Mouse (Mus musculus) forebrain, embryonic 14.5 days (tissue): Measurements from ENCODE around the gene Kcnj16. TPM values are rescaled to one million over a fixed set of nuclear protein-coding genes. Genes with fewer than 3 reads are reported as not detected.
A peak's percentile ranks its signal among the peaks of the same experiment; 100 is the strongest.

Source experiments
- ATAC-seq: fragments of 200-750 bp; cut with Nextera tagmentation; 2 replicates; pipeline ENCODE4 v1.8.0; 2017; ENCODE audit warnings: mild to moderate bottlenecking, moderate library complexity
- DNase-seq: peaks from one replicate; pipeline ENCODE4 v3.0.0-alpha.2; 2015; ENCODE audit warnings: low spot score
- H3K27ac ChIP-seq: fragments of 300-500 bp; sonication (generic); 2 replicates; pipeline ENCODE4 v1.5.1; 2014; ENCODE audit warnings: low read depth, mild to moderate bottlenecking, control low read depth, low read length, moderate library complexity
- H3K27me3 ChIP-seq: fragments of 300-500 bp; sonication (generic); replicated peaks from 2 replicates; pipeline ENCODE4 v1.6.1; 2014; ENCODE audit warnings: low read length, control low read depth, mixed read lengths; ENCODE audit not compliant: control insufficient read depth, insufficient read depth
- H3K36me3 ChIP-seq: fragments of 300-500 bp; sonication (generic); 2 replicates; pipeline ENCODE4 v1.6.1; 2014; ENCODE audit warnings: low read length, control low read depth; ENCODE audit not compliant: control insufficient read depth, insufficient read depth
- H3K4me1 ChIP-seq: fragments of 300-500 bp; sonication (generic); 2 replicates; pipeline ENCODE4 v1.6.1; 2014; ENCODE audit warnings: antibody characterized with exemption, low read length, control low read depth; ENCODE audit not compliant: control insufficient read depth, insufficient read depth
- H3K4me2 ChIP-seq: fragments of 300-500 bp; sonication (generic); 2 replicates; pipeline ENCODE4 v1.6.1; 2014; ENCODE audit warnings: mild to moderate bottlenecking, control low read depth, low read length
- H3K4me3 ChIP-seq: fragments of 300-500 bp; sonication (generic); 2 replicates; pipeline ENCODE4 v1.5.1; 2014; ENCODE audit warnings: low read depth, low read length, control low read depth
- H3K9ac ChIP-seq: fragments of 300-500 bp; sonication (generic); 2 replicates; pipeline ENCODE4 v1.6.1; 2014; ENCODE audit warnings: mild to moderate bottlenecking, low read length, control low read depth, moderate library complexity
- H3K9me3 ChIP-seq: fragments of 300-500 bp; sonication (generic); replicated peaks from 2 replicates; pipeline ENCODE4 v1.6.1; 2016; ENCODE audit warnings: low read length, control low read depth, mixed read lengths; ENCODE audit not compliant: control insufficient read depth
- WGBS: fragments of 180-500 bp; shearing (Covaris S2); extraction: QIAGEN DNeasy Blood & Tissue Kit; methylation state at CpG from one replicate; pipeline ENCODE4 v1.1.7; 2014; 5-methylcytosine and 5-hydroxymethylcytosine counted together
- polyA plus RNA-seq: library from polyadenylated mRNA; unstranded; fragments of >200 nt; fragmentation: Nextera tagmentation; extraction: Ambion mirVana; gene quantifications from 2 replicates; pipeline ENCODE4 v1.2.1, GENCODE M21; 2014

Gene Kcnj16
- polyA plus RNA-seq, 1 experiment from 2014 or later: not detected

DNA sequence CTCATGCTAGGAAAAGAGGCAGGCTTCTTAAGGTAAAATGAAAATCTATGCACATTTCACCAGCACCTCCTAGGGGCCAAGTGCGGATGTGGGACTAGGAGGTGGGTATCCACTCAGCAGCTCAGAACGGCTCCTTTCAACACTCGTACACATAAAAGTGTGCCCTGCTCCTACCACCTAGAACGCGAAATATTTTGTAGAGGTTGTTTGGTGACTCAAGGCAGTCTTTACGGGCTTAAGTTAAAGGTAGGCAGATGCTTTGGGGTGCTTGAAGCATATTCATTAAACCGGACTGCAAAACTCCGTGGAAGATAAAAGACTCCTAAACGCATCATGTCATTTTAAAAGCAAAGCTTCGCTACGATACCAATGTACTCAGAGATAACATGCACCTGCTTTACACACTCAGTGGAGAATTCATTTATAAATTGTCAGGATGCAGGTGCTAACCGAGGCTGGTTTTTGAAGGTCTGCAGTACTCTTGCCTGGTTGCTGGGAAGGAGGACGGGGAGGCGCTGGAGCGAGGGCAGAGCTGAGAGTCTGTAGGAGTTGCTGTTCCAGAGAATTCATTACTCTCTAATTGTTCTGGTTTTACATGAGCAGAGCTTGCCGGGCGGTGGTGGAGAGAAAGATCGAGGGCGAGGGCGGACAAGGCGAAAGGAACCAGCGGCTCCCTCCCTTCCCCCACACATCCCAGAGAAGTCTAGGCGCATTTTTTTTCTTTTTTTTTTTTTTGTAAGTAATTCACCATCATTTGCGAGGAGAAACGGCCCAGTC is 97.1 kb downstream of the Kcnj16 start:
- peaks cover 13% of the 10 kb centered on the region; the same call in 1 of the 2 replicates for H3K27me3 ChIP-seq
- peak; percentile 85 for DNase-seq
- peaks cover 3% of the 10 kb centered on the region; the same call in 1 of the 2 replicates for H3K4me1 ChIP-seq
- WGBS: under 1% methylated on average over 24 of the region's 25 CpGs
- H3K27ac ChIP-seq: no peak overlapping the region
- H3K9ac ChIP-seq: peak overlapping the region; percentile 50; the same call in 1 of the 2 replicates
- H3K36me3 ChIP-seq: no peaks in the 10 kb centered on the region
- peak overlapping the region; percentile 75 for H3K4me2 ChIP-seq
- ATAC-seq: peak; percentile 42; the same call in 1 of the 2 replicates
- no peaks in the 10 kb centered on the region for H3K9me3 ChIP-seq
- peak overlapping the region; percentile 39 for H3K4me3 ChIP-seq

DNA sequence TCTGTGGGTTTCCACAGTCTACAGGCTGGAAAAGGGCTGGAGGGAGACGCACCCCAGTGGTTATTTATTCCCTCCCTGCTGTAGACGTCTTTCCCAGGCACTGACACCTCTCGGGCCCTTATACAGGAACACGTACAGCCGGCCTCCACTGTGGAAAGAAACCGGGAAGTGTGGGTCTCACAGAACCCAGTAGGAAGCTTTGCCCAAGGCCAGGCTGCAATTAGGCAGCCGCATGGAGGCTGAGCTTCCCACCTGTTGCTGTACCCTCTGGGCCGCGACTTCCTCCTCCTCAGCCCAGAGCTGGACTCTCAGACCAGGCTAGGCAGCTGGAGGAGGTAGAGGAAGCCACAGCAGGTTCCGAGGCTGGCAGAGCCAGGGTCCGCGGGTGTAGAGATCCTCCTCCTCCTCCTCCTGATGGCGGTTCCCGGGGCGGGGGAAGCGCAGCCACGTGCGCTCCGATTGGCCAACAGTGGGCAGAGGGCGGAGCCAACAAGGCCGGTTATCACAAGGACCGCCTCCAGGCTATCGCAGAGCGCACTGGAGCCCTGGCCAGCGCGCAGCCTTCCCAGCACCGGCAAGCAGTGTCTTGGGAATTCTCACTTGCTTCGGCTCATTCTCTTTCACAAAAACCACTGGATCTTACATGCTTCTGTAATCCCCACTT is 97.9 kb downstream of the Kcnj16 start, which contains the start of gene Kcnj2:
Gene Kcnj2, plus strand, starts transcription at position 530 of the 664 bp plus-strand sequence.
- Histone ChIP-seq H3K9me3 (no peaks in the 10 kb centered on the region), H3K4me2 (peak within 1 kb of the TSS; percentile 75), H3K36me3 (no peaks in the 10 kb centered on the region), H3K9ac (peak within 1 kb of the TSS; percentile 50), H3K4me3 (peak within 1 kb of the TSS; percentile 39), H3K27me3 (peaks cover 13% of the 10 kb centered on the region; the same call in 1 of the 2 replicates), H3K27ac (no peak within 1 kb of the TSS), H3K4me1 (peaks cover 3% of the 10 kb centered on the region; the same call in 1 of the 2 replicates)
- ATAC-seq (peak; percentile 100), DNase-seq (peak; percentile 95)
- WGBS: under 1% methylated on average over 28 of the region's 28 CpGs

GRCm38 (mm10) chr11:111066299-111066691 is 98.5 kb downstream of the Kcnj16 start:
- WGBS: 0% methylated on average over 9 of the region's 9 CpGs
- H3K4me1 ChIP-seq: peaks cover 3% of the 10 kb centered on the region; the same call in 1 of the 2 replicates
- H3K9ac ChIP-seq: peak overlapping the region; percentile 26; the same call in 1 of the 2 replicates
- peak overlapping the region; percentile 39 for H3K4me3 ChIP-seq
- peak; percentile 24 for DNase-seq
- ATAC-seq: peak; percentile 51
- H3K27me3 ChIP-seq: peaks cover 13% of the 10 kb centered on the region; the same call in 1 of the 2 replicates
- peak overlapping the region; percentile 75 for H3K4me2 ChIP-seq
- H3K9me3 ChIP-seq: no peaks in the 10 kb centered on the region
- no peak overlapping the region for H3K27ac ChIP-seq
- no peaks in the 10 kb centered on the region for H3K36me3 ChIP-seq

DNA sequence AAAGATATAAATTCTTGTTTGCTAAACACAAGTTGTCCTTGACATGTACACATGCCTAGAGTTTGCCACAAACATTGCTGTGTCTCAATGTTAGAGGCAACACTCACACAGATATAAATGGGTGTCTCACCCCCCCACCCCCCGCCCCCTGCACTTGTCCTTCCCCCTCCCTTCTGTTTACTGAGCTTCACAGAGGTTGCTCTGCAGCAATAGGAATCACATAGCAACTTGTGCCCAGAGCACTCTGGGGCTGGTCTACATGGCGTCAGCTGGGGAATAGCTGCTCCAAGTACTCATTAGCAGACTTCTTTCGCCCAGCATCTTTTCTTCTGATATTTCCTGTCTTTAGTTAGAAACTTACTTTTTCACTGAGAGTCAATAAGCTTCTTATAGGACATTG is 100.0 kb downstream of the Kcnj16 start:
- Histone ChIP-seq H3K36me3 (no peaks in the 10 kb centered on the region), H3K27me3 (peaks cover 13% of the 10 kb centered on the region; the same call in 1 of the 2 replicates), H3K9ac (no peak overlapping the region), H3K4me3 (no peak overlapping the region), H3K27ac (no peak overlapping the region), H3K4me1 (peaks cover 3% of the 10 kb centered on the region; the same call in 1 of the 2 replicates), H3K4me2 (no peak overlapping the region), H3K9me3 (no peaks in the 10 kb centered on the region)
- WGBS: 76% methylated on average over 3 of the region's 3 CpGs
- ATAC-seq (no peak), DNase-seq (no peak)

DNA sequence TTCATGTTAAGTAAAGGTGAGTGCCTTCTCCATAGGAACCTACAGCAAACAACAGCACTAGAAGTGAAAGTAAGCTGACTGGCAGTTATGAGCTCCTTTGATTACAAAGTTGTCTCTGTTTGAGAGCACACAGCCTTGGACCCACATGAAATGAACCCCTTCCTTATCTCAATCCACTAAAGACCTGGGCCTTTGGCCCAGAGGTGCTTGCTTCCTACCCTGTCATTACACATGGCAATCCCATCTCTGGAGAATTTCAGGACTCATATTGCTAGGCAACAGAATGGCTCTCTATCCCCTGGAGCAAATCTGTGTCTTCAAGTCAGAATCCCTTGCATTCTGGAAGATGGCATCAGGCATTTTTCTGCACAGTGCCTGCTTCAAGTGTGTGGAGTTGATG is 102.6 kb downstream of the Kcnj16 start:
- H3K4me1 ChIP-seq: peaks cover 3% of the 10 kb centered on the region; the same call in 1 of the 2 replicates
- no peak overlapping the region for H3K4me3 ChIP-seq
- no peak for ATAC-seq
- H3K4me2 ChIP-seq: no peak overlapping the region
- H3K36me3 ChIP-seq: no peaks in the 10 kb centered on the region
- peaks cover 13% of the 10 kb centered on the region; the same call in 1 of the 2 replicates for H3K27me3 ChIP-seq
- no peak overlapping the region for H3K27ac ChIP-seq
- H3K9me3 ChIP-seq: no peaks in the 10 kb centered on the region
- no peak for DNase-seq
- no peak overlapping the region for H3K9ac ChIP-seq

DNA sequence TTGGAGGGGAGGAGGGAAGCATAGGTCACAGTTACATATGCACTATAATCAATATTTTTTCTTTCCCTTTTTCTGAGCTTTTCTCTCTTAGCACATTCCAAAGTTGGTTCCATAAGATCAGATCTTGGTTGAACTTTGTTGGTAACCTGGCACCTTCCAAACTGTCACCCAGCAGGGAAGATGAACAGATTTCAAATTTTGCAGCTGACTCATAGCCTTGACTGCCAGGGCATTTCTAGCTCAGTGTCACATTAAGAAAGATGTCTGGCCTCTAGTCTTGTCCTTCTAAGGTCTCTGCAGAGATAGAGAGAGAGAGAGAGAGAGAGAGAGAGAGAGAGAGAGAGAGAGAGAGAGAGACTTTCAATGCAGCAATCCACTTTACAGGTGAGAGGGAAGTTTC is 106.3 kb downstream of the Kcnj16 start:
- no peak overlapping the region for H3K4me3 ChIP-seq
- H3K36me3 ChIP-seq: no peaks in the 10 kb centered on the region
- H3K9me3 ChIP-seq: no peaks in the 10 kb centered on the region
- H3K27me3 ChIP-seq: no peaks in the 10 kb centered on the region
- no peak overlapping the region for H3K9ac ChIP-seq
- H3K4me2 ChIP-seq: no peak overlapping the region
- no peak for DNase-seq
- no peak overlapping the region for H3K27ac ChIP-seq
- ATAC-seq: no peak
- no peaks in the 10 kb centered on the region for H3K4me1 ChIP-seq

Other genes starting within 250 kb of the Kcnj16 start
- 0.23 and 0.31 TPM in 2 replicates for gene Kcnj2, start 98.1 kb downstream of the Kcnj16 start, polyA plus RNA-seq